Mouse (Mus musculus): ENCODE measurements at regions not wholly inside any gene's neighbourhood (a gene's known extent, or its start where the extent isn't known, plus 50 kb on each side); places are given as distances from the start of the nearest gene placed in this dataset.
"Not testable (repeated sequence)": the region's sequence is repeated elsewhere in the genome, so short reads cannot be mapped to it uniquely, and the experiment has no call there.

DNA sequence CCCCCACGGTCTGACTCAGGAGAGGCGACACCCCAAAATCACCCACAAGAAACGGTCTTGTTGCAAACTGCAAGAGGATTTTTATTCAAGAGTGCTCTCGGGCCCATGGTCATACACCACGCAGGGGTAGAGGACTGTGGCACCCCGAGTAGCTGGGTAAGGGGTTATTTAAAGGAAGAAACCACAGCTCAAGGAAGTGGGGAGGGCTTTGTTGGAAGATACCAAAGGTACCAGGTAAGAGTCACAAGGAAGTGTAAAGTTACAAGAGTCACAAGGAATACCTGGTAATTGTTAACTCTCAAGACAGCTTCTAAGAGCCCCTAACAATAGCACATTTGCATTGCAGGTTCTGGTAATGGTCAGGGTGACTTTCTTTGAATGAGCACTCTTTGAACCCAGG lies 170.2 kb downstream of the Snx19 start:
- H3K4me2 ChIP-seq; H3K27me3 ChIP-seq; H3K9ac ChIP-seq; H3K36me3 ChIP-seq; H3K27ac ChIP-seq (replicated peaks); H3K9me3 ChIP-seq; H3K4me3 ChIP-seq; ATAC-seq (ENCODE audit: low FRiP score, low read depth); H3K4me1 ChIP-seq (replicated peaks): not testable (repeated sequence)
- 76% methylated on average over 6 of the region's 6 CpGs for WGBS

DNA sequence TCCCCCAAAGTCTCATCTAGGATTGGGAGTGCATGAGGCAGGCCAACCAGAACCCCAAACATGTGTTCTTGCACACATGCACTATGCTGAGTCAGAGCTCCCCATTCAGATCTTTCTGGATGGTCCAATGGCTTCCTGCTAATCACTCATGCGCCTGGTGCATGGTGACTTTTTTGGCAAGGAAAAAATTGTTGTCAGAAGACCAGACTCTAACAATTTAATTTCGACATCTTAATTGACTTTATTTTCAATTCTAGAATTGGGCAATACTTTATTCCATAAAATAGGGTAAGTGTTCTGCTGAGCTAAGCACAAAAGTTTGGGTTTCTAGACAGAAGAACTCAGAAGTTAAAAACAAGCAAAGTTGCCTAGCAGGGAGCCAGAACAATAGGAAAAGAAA lies 165.7 kb downstream of the Snx19 start:
- Histone ChIP-seq H3K9me3 (no peaks in the 10 kb centered on the region), H3K4me1 (replicated peaks) (no peaks in the 10 kb centered on the region), H3K4me2 (no peak overlapping the region), H3K4me3 (no peak overlapping the region), H3K27ac (replicated peaks) (no peak overlapping the region), H3K36me3 (no peaks in the 10 kb centered on the region), H3K27me3 (no peaks in the 10 kb centered on the region), H3K9ac (no peak overlapping the region)
- WGBS = 97% methylated on average over 2 of the region's 2 CpGs
- no peak for ATAC-seq (ENCODE audit: low FRiP score, low read depth)

GRCm38 (mm10) chr9:30591246-30591645 lies 164.3 kb downstream of the Snx19 start:
- no peak overlapping the region for H3K9ac ChIP-seq
- H3K27me3 ChIP-seq = no peaks in the 10 kb centered on the region
- H3K27ac ChIP-seq (replicated peaks) = no peak overlapping the region
- ATAC-seq (ENCODE audit: low FRiP score, low read depth) = no peak
- no peak overlapping the region for H3K4me3 ChIP-seq
- H3K4me2 ChIP-seq = no peak overlapping the region
- no peaks in the 10 kb centered on the region for H3K9me3 ChIP-seq
- WGBS = 74% methylated on average over 5 of the region's 5 CpGs
- no peaks in the 10 kb centered on the region for H3K36me3 ChIP-seq
- H3K4me1 ChIP-seq (replicated peaks) = no peaks in the 10 kb centered on the region

DNA sequence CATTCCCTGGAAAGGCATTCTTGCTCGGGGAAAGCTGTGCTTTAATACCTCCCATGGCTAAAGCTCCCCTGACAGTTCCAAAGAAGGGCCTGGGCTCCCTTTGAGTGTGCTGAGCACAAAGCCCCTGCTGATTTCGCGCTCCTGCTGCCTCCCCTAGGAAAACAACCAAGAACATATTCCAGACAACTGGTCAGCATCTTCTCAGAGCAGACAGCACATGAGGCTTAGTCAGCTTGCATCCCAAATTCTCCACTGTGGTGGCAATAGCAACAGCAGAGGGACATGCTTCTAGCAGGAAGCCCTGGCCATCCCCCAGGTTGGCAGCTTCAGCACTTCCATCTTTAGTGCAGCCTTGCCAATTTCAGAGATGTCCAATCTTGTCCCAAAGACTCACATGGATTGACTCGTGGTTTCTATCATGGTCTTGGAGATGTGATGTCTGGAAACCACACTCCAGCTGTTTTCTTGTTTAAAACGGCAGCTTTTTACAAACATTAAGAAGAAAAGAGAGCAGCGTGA lies 163.8 kb downstream of the Snx19 start:
- H3K36me3 ChIP-seq = no peaks in the 10 kb centered on the region
- H3K4me3 ChIP-seq = no peak overlapping the region
- no peak overlapping the region for H3K4me2 ChIP-seq
- H3K27ac ChIP-seq (replicated peaks) = no peak overlapping the region
- no peak for ATAC-seq (ENCODE audit: low FRiP score, low read depth)
- 57% methylated on average over 6 of the region's 6 CpGs for WGBS
- H3K4me1 ChIP-seq (replicated peaks) = no peaks in the 10 kb centered on the region
- H3K27me3 ChIP-seq = no peaks in the 10 kb centered on the region
- H3K9ac ChIP-seq = no peak overlapping the region
- H3K9me3 ChIP-seq = no peaks in the 10 kb centered on the region

- 90% methylated on average over 9 of the region's 9 CpGs for WGBS
- H3K27ac ChIP-seq (replicated peaks) = no peak overlapping the region
- no peak for ATAC-seq (ENCODE audit: low FRiP score, low read depth)
- H3K9ac ChIP-seq = no peak overlapping the region
- H3K36me3 ChIP-seq = no peaks in the 10 kb centered on the region
- no peak overlapping the region for H3K4me3 ChIP-seq
- H3K27me3 ChIP-seq = no peaks in the 10 kb centered on the region
- H3K4me2 ChIP-seq = no peak overlapping the region
- no peaks in the 10 kb centered on the region for H3K9me3 ChIP-seq
- H3K4me1 ChIP-seq (replicated peaks) = no peaks in the 10 kb centered on the region
These were observed 154.4 kb downstream of the Snx19 start for GRCm38 (mm10) chr9:30581271-30581821.

- no peaks in the 10 kb centered on the region for H3K27me3 ChIP-seq
- no peak overlapping the region for H3K4me2 ChIP-seq
- no peak overlapping the region for H3K9ac ChIP-seq
- no peaks in the 10 kb centered on the region for H3K4me1 ChIP-seq (replicated peaks)
- no peak overlapping the region for H3K4me3 ChIP-seq
- WGBS = 79% methylated on average over 6 of the region's 6 CpGs
- H3K9me3 ChIP-seq = no peaks in the 10 kb centered on the region
- no peak overlapping the region for H3K27ac ChIP-seq (replicated peaks)
- no peak for ATAC-seq (ENCODE audit: low FRiP score, low read depth)
- no peaks in the 10 kb centered on the region for H3K36me3 ChIP-seq
These were observed 153.6 kb downstream of the Snx19 start for GRCm38 (mm10) chr9:30580500-30580899.

DNA sequence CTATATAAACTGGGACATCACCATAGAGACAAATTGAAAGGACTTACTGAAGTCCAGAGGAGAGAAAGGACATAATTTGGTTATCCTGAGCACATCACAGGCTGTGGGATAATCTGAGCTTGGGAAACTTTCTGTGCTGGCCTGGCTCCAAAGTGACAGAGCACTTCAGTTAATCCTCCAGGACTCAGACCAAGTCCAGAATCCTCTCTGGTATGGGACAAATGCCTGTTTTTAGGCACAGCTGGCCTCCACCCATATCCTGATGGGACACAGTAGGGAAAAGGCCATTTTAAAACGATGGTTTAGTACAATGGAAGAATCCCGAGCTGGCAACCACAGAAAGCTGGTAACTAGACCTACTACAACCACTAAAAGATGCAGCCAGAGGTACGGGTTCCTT lies 151.3 kb downstream of the Snx19 start:
- 81% methylated on average over 3 of the region's 3 CpGs for WGBS

DNA sequence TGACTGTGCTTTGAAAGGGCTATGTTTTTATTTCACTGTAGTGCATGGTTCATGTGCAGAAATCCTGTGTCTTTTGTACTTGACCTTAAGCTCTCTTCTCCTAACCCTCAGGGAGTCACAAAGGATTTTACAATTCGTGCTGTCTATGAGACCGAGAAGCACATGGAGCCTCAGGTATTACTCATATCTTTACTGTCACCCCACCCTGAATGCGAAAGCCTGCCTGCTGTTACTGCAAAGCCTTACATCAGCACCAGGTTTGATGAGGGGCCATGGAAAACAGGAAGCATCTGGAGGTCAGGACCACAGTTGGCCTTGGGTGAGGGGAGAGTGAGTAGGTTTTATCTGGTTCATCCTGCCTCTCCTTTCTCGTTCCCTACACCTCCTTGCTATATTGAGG lies 150.3 kb downstream of the Snx19 start:
- no peaks in the 10 kb centered on the region for H3K27me3 ChIP-seq
- no peaks in the 10 kb centered on the region for H3K4me1 ChIP-seq (replicated peaks)
- no peaks in the 10 kb centered on the region for H3K36me3 ChIP-seq
- H3K4me2 ChIP-seq = no peak overlapping the region
- H3K27ac ChIP-seq (replicated peaks) = no peak overlapping the region
- H3K9ac ChIP-seq = no peak overlapping the region
- H3K9me3 ChIP-seq = no peaks in the 10 kb centered on the region
- WGBS = 81% methylated on average over 4 of the region's 4 CpGs
- no peak overlapping the region for H3K4me3 ChIP-seq
- no peak for ATAC-seq (ENCODE audit: low FRiP score, low read depth)

More for the DNA sequence above, 151.3 kb downstream of the Snx19 start:
- H3K4me1 ChIP-seq (replicated peaks) = no peaks in the 10 kb centered on the region
- H3K4me2 ChIP-seq = no peak overlapping the region
- ATAC-seq (ENCODE audit: low FRiP score, low read depth) = no peak
- no peak overlapping the region for H3K4me3 ChIP-seq
- H3K9me3 ChIP-seq = no peaks in the 10 kb centered on the region
- no peak overlapping the region for H3K9ac ChIP-seq
- H3K27ac ChIP-seq (replicated peaks) = no peak overlapping the region
- H3K36me3 ChIP-seq = no peaks in the 10 kb centered on the region
- no peaks in the 10 kb centered on the region for H3K27me3 ChIP-seq

GRCm38 (mm10) chr9:30575531-30575930 lies 148.6 kb downstream of the Snx19 start:
- 60% methylated on average over 3 of the region's 3 CpGs for WGBS
- Histone ChIP-seq H3K4me2 (no peak overlapping the region), H3K9me3 (no peaks in the 10 kb centered on the region)

GRCm38 (mm10) chr9:30573294-30573693 lies 146.4 kb downstream of the Snx19 start:
- ATAC-seq (ENCODE audit: low FRiP score, low read depth) = no peak
- H3K27me3 ChIP-seq = no peaks in the 10 kb centered on the region
- WGBS = 33% methylated on average over 1 of the region's 1 CpGs
- H3K36me3 ChIP-seq = no peaks in the 10 kb centered on the region
- no peak overlapping the region for H3K4me2 ChIP-seq
- H3K27ac ChIP-seq (replicated peaks) = no peak overlapping the region
- H3K9ac ChIP-seq = no peak overlapping the region
- H3K4me3 ChIP-seq = no peak overlapping the region
- H3K9me3 ChIP-seq = no peaks in the 10 kb centered on the region
- H3K4me1 ChIP-seq (replicated peaks) = no peaks in the 10 kb centered on the region

More at GRCm38 (mm10) chr9:30575531-30575930, 148.6 kb downstream of the Snx19 start:
- Histone ChIP-seq H3K4me3 (no peak overlapping the region), H3K36me3 (no peaks in the 10 kb centered on the region), H3K27me3 (no peaks in the 10 kb centered on the region), H3K4me1 (replicated peaks) (no peaks in the 10 kb centered on the region), H3K9ac (no peak overlapping the region), H3K27ac (replicated peaks) (no peak overlapping the region)
- ATAC-seq (ENCODE audit: low FRiP score, low read depth) = no peak

- H3K4me2 ChIP-seq = no peak overlapping the region
- H3K9ac ChIP-seq = no peak overlapping the region
- no peaks in the 10 kb centered on the region for H3K9me3 ChIP-seq
- 30% methylated on average over 2 of the region's 2 CpGs for WGBS
- H3K4me1 ChIP-seq (replicated peaks) = no peaks in the 10 kb centered on the region
- H3K27me3 ChIP-seq = no peaks in the 10 kb centered on the region
- no peaks in the 10 kb centered on the region for H3K36me3 ChIP-seq
- no peak overlapping the region for H3K27ac ChIP-seq (replicated peaks)
- no peak overlapping the region for H3K4me3 ChIP-seq
- ATAC-seq (ENCODE audit: low FRiP score, low read depth) = no peak
These were observed 144.1 kb downstream of the Snx19 start for GRCm38 (mm10) chr9:30571014-30571413.

DNA sequence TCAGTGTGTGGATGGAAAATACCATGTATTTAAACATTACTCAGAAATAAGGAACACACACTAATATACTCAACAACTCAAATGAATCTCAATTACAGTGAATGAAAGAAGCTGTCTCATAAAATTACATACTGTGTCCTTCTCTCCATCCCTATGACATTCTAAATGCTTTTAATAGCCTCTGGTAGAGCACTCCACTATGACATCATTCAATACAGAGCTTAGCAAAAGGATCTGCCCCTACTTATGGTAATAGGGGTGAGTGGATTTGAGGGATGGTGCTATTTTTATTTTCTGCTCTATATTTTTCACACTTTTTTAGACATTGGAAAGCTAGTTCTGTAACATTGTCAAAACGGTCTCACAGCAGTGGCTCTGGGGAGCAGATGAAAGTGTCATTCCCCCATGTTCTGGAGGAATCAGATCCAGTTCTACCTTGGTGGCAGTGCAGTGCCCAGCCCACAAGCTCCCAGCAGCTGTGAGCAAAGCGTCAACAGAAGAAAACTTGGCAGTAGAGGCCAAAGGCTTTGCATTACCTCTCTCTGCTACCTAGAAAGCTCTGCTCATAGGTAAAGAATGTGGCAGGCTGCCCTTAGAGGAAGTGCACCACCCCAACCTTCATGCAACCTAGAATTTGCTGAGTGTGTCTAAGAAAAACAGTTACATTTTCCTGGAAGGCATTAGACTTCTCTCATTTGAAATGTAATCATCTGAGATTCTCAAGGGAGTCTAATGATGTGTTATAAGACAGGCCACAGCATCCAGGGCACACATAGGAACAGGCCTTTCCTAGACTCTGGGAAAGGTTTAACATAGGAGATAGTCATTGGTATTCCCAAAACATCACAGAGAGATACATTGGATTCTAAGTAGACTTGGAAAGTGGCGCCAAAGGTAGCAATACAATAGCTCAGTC lies 138.1 kb downstream of the Snx19 start:
- Histone ChIP-seq H3K9me3 (no peaks in the 10 kb centered on the region), H3K36me3 (no peaks in the 10 kb centered on the region), H3K4me1 (replicated peaks) (no peaks in the 10 kb centered on the region), H3K4me2 (no peak overlapping the region), H3K27ac (replicated peaks) (no peak overlapping the region), H3K4me3 (no peak overlapping the region), H3K9ac (no peak overlapping the region), H3K27me3 (no peaks in the 10 kb centered on the region)
- ATAC-seq (ENCODE audit: low FRiP score, low read depth) = no peak
- 90% methylated on average over 3 of the region's 3 CpGs for WGBS
